8 mouse cellular contexts compared by ENCODE assay signal in the genomic region with DNA sequence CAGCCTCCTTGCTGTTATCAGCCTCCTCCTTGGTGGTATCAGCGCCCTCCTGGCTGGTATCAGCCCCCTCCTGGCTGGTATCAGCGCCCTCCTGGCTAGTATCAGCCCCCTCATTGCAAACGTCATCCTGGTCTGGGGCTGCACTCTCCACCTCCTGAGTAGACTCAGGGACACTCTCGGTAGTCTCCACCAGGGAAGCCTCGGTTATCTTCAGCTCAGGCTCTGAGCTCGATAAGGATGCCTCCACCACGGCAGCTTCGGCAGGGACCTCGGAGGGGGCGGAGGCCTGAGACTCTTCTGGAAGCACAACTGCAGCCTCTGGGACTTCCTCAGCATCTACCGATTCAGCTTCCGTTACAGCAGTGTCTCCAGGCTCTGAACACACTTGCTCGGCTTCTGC. TPM values are rescaled to one million over a fixed set of nuclear protein-coding genes. Genes with fewer than 3 reads are reported as not detected.
DNase-seq lines count a peak whose midpoint lies in the region; ATAC-seq lines count a peak whose summit lies in the region.

No protein-coding gene starts in this region.

- H3K27ac ChIP-seq in hindbrain, embryonic 12.5 days: no peak overlapping the region

- intact Hi-C loops in gastrocnemius, postnatal 36 days (cut with DNase I): no loop called here

- peak; percentile 25 for DNase-seq in adrenal gland, postnatal 14 days
- no peak for DNase-seq in adrenal gland, postnatal 10 days
- DNase-seq in c-Kit-positive CD71-positive TER-119-negative erythroid progenitor cells, embryonic 14.5 days (ENCODE audit: low read depth): peak; percentile 74
- DNase-seq in mesoderm, embryonic 11.5 days (ENCODE audit: low read depth, low spot score): peak; percentile 22
- no peak for DNase-seq in layer of hippocampus, adult 9-10 months (ENCODE audit: low spot score)
- no peak for DNase-seq in gastrocnemius, postnatal 36 days
- no peak for DNase-seq in urinary bladder, postnatal 14 days (ENCODE audit: low spot score)

- 7% methylated on average over 13 of the region's 13 CpGs for whole genome bisulfite sequencing in hindbrain, embryonic 12.5 days

- ATAC-seq in hindbrain, embryonic 12.5 days (ENCODE audit: low FRiP score): no peak

- peak overlapping the region; percentile 38 for H3K4me2 ChIP-seq in hindbrain, embryonic 12.5 days (replicated peaks)

- H3K9me3 ChIP-seq in hindbrain, embryonic 12.5 days (replicated peaks): no peaks in the 10 kb centered on the region

- H3K4me3 ChIP-seq in hindbrain, embryonic 12.5 days: peak overlapping the region; percentile 20; the same call in 1 of the 2 replicates

- H3K4me1 ChIP-seq in hindbrain, embryonic 12.5 days: no peaks in the 10 kb centered on the region

- peak overlapping the region; percentile 29; the same call in 1 of the 2 replicates for H3K9ac ChIP-seq in hindbrain, embryonic 12.5 days

- peaks cover 2% of the 10 kb centered on the region; the same call in 1 of the 2 replicates for H3K27me3 ChIP-seq in hindbrain, embryonic 12.5 days

- no peaks in the 10 kb centered on the region for H3K36me3 ChIP-seq in hindbrain, embryonic 12.5 days

RNA-seq across cellular contexts. Expression of gene Mgarp, which starts 7.6 kb away (rescaled TPM):
- 308 and 324 TPM in 2 replicates for total RNA-seq in adrenal gland, postnatal 14 days (2021)
- total RNA-seq in adrenal gland, postnatal 10 days (2021): 100 to 1,000 TPM; 235 to 238 TPM
- 5.0 and 5.3 TPM in 2 replicates for polyA plus RNA-seq in hindbrain, embryonic 12.5 days (2016; fragmentation: Nextera tagmentation; extraction: Ambion mirVana)
- total RNA-seq in gastrocnemius, postnatal 36 days (2021): under 1 TPM; 0.20 to 0.27 TPM

RNA-seq across cellular contexts. Expression of gene Ndufc1, which starts 19.9 kb away (rescaled TPM):
- total RNA-seq in adrenal gland, postnatal 14 days (2021): 888 and 904 TPM in 2 replicates
- total RNA-seq in adrenal gland, postnatal 10 days (2021): 1,000 to 10,000 TPM in 1 of 2 experiments, 100 to 1,000 TPM in 1; 989 to 1,053 TPM
- polyA plus RNA-seq in hindbrain, embryonic 12.5 days (2016; fragmentation: Nextera tagmentation; extraction: Ambion mirVana): 692 and 752 TPM in 2 replicates
- total RNA-seq in gastrocnemius, postnatal 36 days (2021): 1,000 to 10,000 TPM; 1,029 to 1,117 TPM

RNA-seq across cellular contexts. Expression of gene Naa15, which starts 26.0 kb away (rescaled TPM):
- 47.8 and 50.1 TPM in 2 replicates for total RNA-seq in adrenal gland, postnatal 14 days (2021)
- 10 to 100 TPM; 40.2 to 51.9 TPM for total RNA-seq in adrenal gland, postnatal 10 days (2021)
- 68.1 and 69.0 TPM in 2 replicates for polyA plus RNA-seq in hindbrain, embryonic 12.5 days (2016; fragmentation: Nextera tagmentation; extraction: Ambion mirVana)
- 10 to 100 TPM; 41.0 to 41.6 TPM for total RNA-seq in gastrocnemius, postnatal 36 days (2021)

RNA-seq across cellular contexts. Expression of gene Elf2, which starts 48.4 kb away (rescaled TPM):
- total RNA-seq in adrenal gland, postnatal 14 days (2021): 87.8 and 88.4 TPM in 2 replicates
- total RNA-seq in adrenal gland, postnatal 10 days (2021): 10 to 100 TPM; 84.3 to 94.5 TPM
- 41.4 and 46.7 TPM in 2 replicates for polyA plus RNA-seq in hindbrain, embryonic 12.5 days (2016; fragmentation: Nextera tagmentation; extraction: Ambion mirVana)
- total RNA-seq in gastrocnemius, postnatal 36 days (2021): 10 to 100 TPM; 48.9 to 49.7 TPM

Comparison
In these comparisons a context has a peak if more than half of its experiments do, and no peak if none do; other contexts are left out.
1. DNase-seq: peak in adrenal gland, postnatal 14 days (single experiment), c-Kit-positive CD71-positive TER-119-negative erythroid progenitor cells, embryonic 14.5 days (single experiment) and mesoderm, embryonic 11.5 days (single experiment); none in adrenal gland, postnatal 10 days (single experiment), layer of hippocampus, adult 9-10 months (single experiment), gastrocnemius, postnatal 36 days (0 of 2) and urinary bladder, postnatal 14 days (single experiment).
2. RNA of gene Mgarp, which starts 7.6 kb away (total RNA-seq): 308 to 324 TPM in adrenal gland, postnatal 14 days and 235 to 238 TPM in adrenal gland, postnatal 10 days; 0.20 to 0.27 TPM in gastrocnemius, postnatal 36 days; every median in the first group is over 100 times any median in the second.